Comparison of ENCODE assay signal across 8 mouse cellular contexts in the genomic region with DNA sequence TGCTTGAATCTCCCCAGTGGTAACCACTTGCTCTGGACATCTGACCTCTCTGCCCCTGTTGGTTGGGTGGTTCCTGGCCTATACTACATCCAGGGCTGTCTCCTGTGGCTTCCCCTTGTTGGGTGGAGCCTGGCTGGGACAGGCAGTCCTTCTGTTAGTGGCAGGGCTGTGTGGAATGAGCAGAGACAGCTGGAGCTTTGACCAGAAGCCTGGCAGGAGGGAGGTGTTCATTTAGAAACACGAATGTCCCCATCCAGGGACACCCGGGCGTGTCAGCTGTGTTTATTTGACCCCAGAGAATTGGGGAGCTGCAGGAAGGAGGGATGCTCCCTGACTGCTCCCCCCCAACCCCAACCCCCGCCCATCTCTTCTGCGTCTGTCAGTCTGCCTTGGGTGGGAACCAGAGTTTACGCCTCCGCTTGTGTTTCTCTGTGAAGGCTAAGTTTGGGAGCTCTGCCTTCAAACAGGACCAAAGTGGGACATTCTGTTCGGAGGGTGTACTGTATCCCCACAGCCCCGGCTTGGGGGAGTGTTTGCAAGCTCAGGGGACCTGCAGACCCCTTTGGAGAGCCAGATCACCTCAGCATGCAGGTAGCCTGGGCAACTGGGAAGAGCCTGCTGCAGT. TPM values are rescaled to one million over a fixed set of nuclear protein-coding genes. Genes with fewer than 3 reads are reported as not detected.
DNase-seq lines count a peak whose midpoint lies in the region; ATAC-seq lines count a peak whose summit lies in the region.

No protein-coding gene starts in this region.

- peak; percentile 98 for DNase-seq in heart, adult 11 months
- peak; percentile 58 for DNase-seq in embryonic facial prominence, embryonic 14.5 days (ENCODE audit: low spot score)
- DNase-seq in natural killer cell, adult 2 months (ENCODE audit: low spot score in 2 of 2): no peak
- no peak for DNase-seq in retina, embryonic 14.5 days (ENCODE audit: low spot score)

- no peak overlapping the region for H3K9ac ChIP-seq in heart, embryonic 11.5 days (ENCODE audit: low read depth, low read length)
- no peak overlapping the region for H3K9ac ChIP-seq in embryonic facial prominence, embryonic 14.5 days (ENCODE audit: low read depth, low read length)
- H3K9ac ChIP-seq in hindbrain, embryonic 13.5 days: peak overlapping the region; percentile 58
- H3K9ac ChIP-seq in midbrain, embryonic 12.5 days (replicated peaks): no peak overlapping the region

- no peak overlapping the region for H3K4me2 ChIP-seq in heart, embryonic 11.5 days
- no peak overlapping the region for H3K4me2 ChIP-seq in embryonic facial prominence, embryonic 14.5 days (ENCODE audit: low read depth, low read length)
- H3K4me2 ChIP-seq in hindbrain, embryonic 13.5 days: 0 out of 2 replicates have a peak overlapping the region, but pooled peaks have one; percentile 10
- H3K4me2 ChIP-seq in midbrain, embryonic 12.5 days (replicated peaks): no peak overlapping the region

- no peaks in the 10 kb centered on the region for H3K27me3 ChIP-seq in heart, embryonic 11.5 days (ENCODE audit: control insufficient read depth, insufficient read depth, low read length)
- no peaks in the 10 kb centered on the region for H3K27me3 ChIP-seq in embryonic facial prominence, embryonic 14.5 days (replicated peaks; ENCODE audit: control insufficient read depth, insufficient read depth, low read length)
- H3K27me3 ChIP-seq in hindbrain, embryonic 13.5 days: no peaks in the 10 kb centered on the region
- H3K27me3 ChIP-seq in midbrain, embryonic 12.5 days: no peaks in the 10 kb centered on the region

- H3K36me3 ChIP-seq in heart, embryonic 11.5 days (ENCODE audit: control insufficient read depth, insufficient read depth, low read length): no peaks in the 10 kb centered on the region
- no peaks in the 10 kb centered on the region for H3K36me3 ChIP-seq in embryonic facial prominence, embryonic 14.5 days (ENCODE audit: control insufficient read depth, insufficient read depth, low read length)
- H3K36me3 ChIP-seq in hindbrain, embryonic 13.5 days: no peaks in the 10 kb centered on the region
- H3K36me3 ChIP-seq in midbrain, embryonic 12.5 days: no peaks in the 10 kb centered on the region

- no peak for ATAC-seq in heart, embryonic 11.5 days (replicated peaks; ENCODE audit: insufficient number of reproducible peaks, low FRiP score, low TSS enrichment)
- peak; percentile 55 for ATAC-seq in embryonic facial prominence, embryonic 14.5 days (ENCODE audit: low read depth)
- peak; percentile 46; the same call in 1 of the 2 replicates for ATAC-seq in hindbrain, embryonic 13.5 days (ENCODE audit: low FRiP score)
- ATAC-seq in midbrain, embryonic 12.5 days (ENCODE audit: low FRiP score, low read depth): peak; percentile 27; the same call in 1 of the 2 replicates
- ATAC-seq in monocyte, adult 5-6 weeks (replicated peaks; ENCODE audit: insufficient number of reproducible peaks, low FRiP score, low TSS enrichment, poor library complexity, severe bottlenecking): no peak

- no peak overlapping the region for H3K4me3 ChIP-seq in heart, embryonic 11.5 days (ENCODE audit: low read depth, low read length)
- H3K4me3 ChIP-seq in embryonic facial prominence, embryonic 14.5 days (ENCODE audit: low read depth, low read length): no peak overlapping the region
- H3K4me3 ChIP-seq in hindbrain, embryonic 13.5 days: no peak overlapping the region
- no peak overlapping the region for H3K4me3 ChIP-seq in midbrain, embryonic 12.5 days

- no peak overlapping the region; the same call in 1 of the 2 replicates for H3K27ac ChIP-seq in heart, embryonic 11.5 days (ENCODE audit: low read depth, low read length)
- H3K27ac ChIP-seq in embryonic facial prominence, embryonic 14.5 days (replicated peaks; ENCODE audit: low read depth, low read length): no peak overlapping the region
- peak overlapping the region; percentile 84 for H3K27ac ChIP-seq in hindbrain, embryonic 13.5 days
- H3K27ac ChIP-seq in midbrain, embryonic 12.5 days (replicated peaks): peak overlapping the region; percentile 79

- H3K4me1 ChIP-seq in heart, embryonic 11.5 days (ENCODE audit: control insufficient read depth, insufficient read depth, low read length): peaks cover 25% of the 10 kb centered on the region
- H3K4me1 ChIP-seq in embryonic facial prominence, embryonic 14.5 days (ENCODE audit: control insufficient read depth, insufficient read depth, low read length): peaks cover 29% of the 10 kb centered on the region
- H3K4me1 ChIP-seq in hindbrain, embryonic 13.5 days (replicated peaks): peaks cover 40% of the 10 kb centered on the region
- H3K4me1 ChIP-seq in midbrain, embryonic 12.5 days: peaks cover 38% of the 10 kb centered on the region

- WGBS in heart, embryonic 11.5 days (ENCODE audit: insufficient replicate concordance): 49% methylated on average over 9 of the region's 9 CpGs
- 68% methylated on average over 9 of the region's 9 CpGs for WGBS in embryonic facial prominence, embryonic 14.5 days
- 60% methylated on average over 9 of the region's 9 CpGs for WGBS in hindbrain, embryonic 13.5 days
- WGBS in midbrain, embryonic 12.5 days: 58% methylated on average over 9 of the region's 9 CpGs

- no peaks in the 10 kb centered on the region for H3K9me3 ChIP-seq in heart, embryonic 11.5 days (replicated peaks; ENCODE audit: control insufficient read depth, low read length)
- H3K9me3 ChIP-seq in embryonic facial prominence, embryonic 14.5 days (ENCODE audit: control insufficient read depth, low read length): no peaks in the 10 kb centered on the region
- no peaks in the 10 kb centered on the region for H3K9me3 ChIP-seq in hindbrain, embryonic 13.5 days
- H3K9me3 ChIP-seq in midbrain, embryonic 12.5 days: 0 out of 2 replicates have a peak, but pooled peaks cover 3% of the 10 kb centered on the region

RNA-seq across cellular contexts. Expression of gene Gse1, which starts 23.3 kb away (rescaled TPM):
- polyA plus RNA-seq in heart, embryonic 11.5 days (2014; fragmentation: Nextera tagmentation; extraction: Ambion mirVana): 12.8 and 12.9 TPM in 2 replicates
- polyA plus RNA-seq in embryonic facial prominence, embryonic 14.5 days (2014; fragmentation: Nextera tagmentation; extraction: Ambion mirVana): 8.7 and 11.3 TPM in 2 replicates
- polyA plus RNA-seq in hindbrain, embryonic 13.5 days (2015; fragmentation: Nextera tagmentation; extraction: Ambion mirVana): 21.3 and 22.1 TPM in 2 replicates
- 26.5 and 28.8 TPM in 2 replicates for polyA plus RNA-seq in midbrain, embryonic 12.5 days (2016; fragmentation: Nextera tagmentation; extraction: Ambion mirVana)
- 9.9 to 23.3 TPM (median 10.5 TPM) in 3 replicates for total RNA-seq in monocyte, adult 5-6 weeks (2017)

Comparison
In these comparisons a context has a peak if more than half of its experiments do, and no peak if none do; other contexts are left out.
1. DNase-seq: peak in heart, adult 11 months (single experiment) and embryonic facial prominence, embryonic 14.5 days (single experiment); none in natural killer cell, adult 2 months (0 of 2) and retina, embryonic 14.5 days (single experiment).
2. ATAC-seq: peak in embryonic facial prominence, embryonic 14.5 days (single experiment), hindbrain, embryonic 13.5 days (single experiment) and midbrain, embryonic 12.5 days (single experiment); none in heart, embryonic 11.5 days (single experiment) and monocyte, adult 5-6 weeks (single experiment).
3. H3K27ac ChIP-seq: peak in hindbrain, embryonic 13.5 days (single experiment) and midbrain, embryonic 12.5 days (single experiment); none in heart, embryonic 11.5 days (single experiment) and embryonic facial prominence, embryonic 14.5 days (single experiment).